Mouse (Mus musculus): ENCODE data around the gene Meaf6.

DNA sequence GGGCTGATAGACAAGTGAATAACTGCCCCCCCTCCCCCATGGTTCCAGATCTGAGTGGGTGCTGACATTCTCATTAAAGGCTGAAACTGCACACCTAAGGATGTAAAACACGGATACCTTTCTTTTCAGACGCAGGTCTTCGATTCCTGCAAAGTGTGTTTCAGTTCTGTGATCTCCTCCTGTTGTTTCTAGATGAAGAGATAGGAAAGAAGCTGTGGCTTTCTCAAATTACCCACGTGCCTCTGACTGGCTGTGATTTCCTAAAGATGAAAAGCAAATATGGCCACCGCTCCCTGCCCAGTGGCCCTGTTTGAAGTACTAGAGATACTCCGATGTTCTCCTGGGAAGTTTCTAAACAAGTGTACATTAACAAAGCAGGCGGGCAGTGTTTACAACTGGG lies 53.4 kb downstream of the Meaf6 start:
- TF ChIP-seq POLR2A (IDR thresholded peaks at IDR 0.05; ENCODE audit: borderline replicate concordance, extremely low read depth, insufficient read depth, insufficient read length, poor library complexity, severe bottlenecking) (no peak), CTCF (IDR thresholded peaks at IDR 0.05; ENCODE audit: borderline replicate concordance, extremely low read depth, insufficient read depth, insufficient read length) (no peak)
